Mouse (Mus musculus): ENCODE data around the gene Acrbp.

DNA sequence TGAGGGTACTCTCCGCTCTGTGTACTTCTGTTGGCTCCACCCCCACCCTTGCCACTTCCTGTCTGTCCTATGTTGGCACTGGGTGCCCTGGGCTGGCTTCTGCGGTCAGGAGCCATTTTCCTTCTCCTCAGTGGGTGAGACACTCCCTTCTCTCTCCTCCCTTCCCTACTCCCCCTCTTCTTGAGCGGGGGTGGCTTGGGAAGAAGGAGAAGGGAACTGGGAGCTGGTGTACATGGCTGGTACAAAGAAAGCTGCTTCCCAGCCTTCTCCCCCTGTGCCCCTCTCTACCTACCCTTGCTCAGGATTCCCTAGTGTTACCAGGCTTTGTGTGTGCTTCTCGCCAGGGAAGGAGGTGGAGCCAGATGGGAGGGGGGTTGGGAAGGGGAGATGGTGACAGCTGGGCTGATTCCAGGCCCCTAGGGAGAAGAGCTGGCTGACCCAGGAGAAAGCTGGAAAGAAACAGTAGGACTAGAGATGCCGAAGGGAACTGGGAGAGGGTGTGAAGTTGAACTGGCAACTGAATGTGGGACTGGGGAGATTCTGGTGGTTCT, 50.0 kb downstream of the Acrbp start:
- TF ChIP-seq USF1 (IDR thresholded peaks at IDR 0.05; ENCODE audit: low read depth) (no peak), POLR2AphosphoS2 (IDR thresholded peaks at IDR 0.05; ENCODE audit: insufficient read length, low read depth) (no peak), E2F4 (IDR thresholded peaks at IDR 0.05; ENCODE audit: insufficient read depth) (no peak), POLR2A (IDR thresholded peaks at IDR 0.05; ENCODE audit: insufficient read length, low read depth) (peak; percentile 46), MAX (IDR thresholded peaks at IDR 0.05; ENCODE audit: low read depth) (no peak), MYOD1 (IDR thresholded peaks at IDR 0.05; ENCODE audit: control insufficient read depth in 1 of 3, insufficient read length in 2 of 3, low read depth in 2 of 3) (peak in 2 of 3 experiments; percentile 41 to 50)

Data from myocyte (in vitro differentiated cells).